Comparison of ENCODE assay signal across 10 mouse cellular contexts in the genomic region with DNA sequence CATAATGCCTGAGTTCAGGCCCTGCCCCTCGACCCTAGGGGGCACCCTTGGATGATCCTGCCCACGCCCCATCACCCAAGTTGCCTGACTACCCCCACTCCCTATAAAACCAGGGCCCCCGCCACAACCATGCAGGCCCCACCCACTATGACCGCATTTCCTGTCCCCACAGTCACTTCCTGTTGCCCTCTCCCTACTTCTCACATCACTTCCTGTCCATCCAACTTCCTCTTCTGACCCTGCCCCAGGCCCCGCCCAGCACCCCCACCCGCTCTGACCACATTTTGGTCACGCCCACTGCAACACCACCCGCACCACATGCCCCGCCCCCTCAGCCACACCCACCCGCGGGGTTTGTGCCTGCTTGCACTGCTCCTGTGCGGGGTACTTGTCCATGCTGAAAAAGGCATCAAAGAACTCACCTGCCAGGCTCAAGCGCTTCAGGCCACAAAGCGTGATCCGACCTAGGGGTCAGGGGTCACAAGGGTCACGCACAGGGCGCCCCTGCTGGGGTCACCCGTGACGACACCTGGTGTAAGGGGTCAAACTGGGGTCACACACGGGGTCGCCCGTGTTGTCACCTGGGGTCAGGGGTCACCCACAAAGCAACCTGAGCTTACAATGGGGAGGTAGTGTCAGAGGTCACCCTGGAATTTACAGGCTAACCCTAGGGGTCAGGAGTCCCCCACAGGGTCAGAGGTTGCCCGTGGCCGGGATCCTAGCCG. TPM values are rescaled to one million over a fixed set of nuclear protein-coding genes. Genes with fewer than 3 reads are reported as not detected.
DNase-seq lines count a peak whose midpoint lies in the region; ATAC-seq lines count a peak whose summit lies in the region.
"Had no signal": no experiment of that assay in that cellular context is flagged by ENCODE, and none has a peak within 500 bp of the region (broad histone marks: within the 10 kb centered on the region; RNA-seq: fewer than 3 reads in every experiment).

No protein-coding gene starts in this region.

- no peak overlapping the region for H3K27ac ChIP-seq in kidney, embryonic 15.5 days
- H3K27ac ChIP-seq: intestine, embryonic 15.5 days; midbrain, embryonic 12.5 days had no signal

- peaks cover 48% of the 10 kb centered on the region for H3K9me3 ChIP-seq in kidney, embryonic 15.5 days (replicated peaks)

- no peak overlapping the region for H3K9ac ChIP-seq in kidney, embryonic 15.5 days
- H3K9ac ChIP-seq: intestine, embryonic 15.5 days; midbrain, embryonic 12.5 days had no signal

- DNase-seq in gastrocnemius, postnatal 14 days, result peak; percentile 8
- no peak for DNase-seq in gastrocnemius, adult 18-20 months (ENCODE audit: low spot score)
- DNase-seq in spleen, adult 18-20 months, result peak; percentile 4 to 13
- DNase-seq in spleen, postnatal 36 days (ENCODE audit: low spot score in 2 of 2), result no peak
- peak; percentile 16 to 19 for DNase-seq in cerebellum, postnatal 10 days
- DNase-seq in thymus, postnatal 4 days, result peak; percentile 25
- no peak for DNase-seq in adrenal gland, postnatal 25 days

- H3K4me2 ChIP-seq in kidney, embryonic 15.5 days, result no peak overlapping the region
- H3K4me2 ChIP-seq: intestine, embryonic 15.5 days; midbrain, embryonic 12.5 days had no signal

- no peak overlapping the region for H3K4me3 ChIP-seq in kidney, embryonic 15.5 days (replicated peaks)
- H3K4me3 ChIP-seq: intestine, embryonic 15.5 days; midbrain, embryonic 12.5 days had no signal

- no peak for ATAC-seq in kidney, embryonic 15.5 days (replicated peaks; ENCODE audit: low FRiP score)
- ATAC-seq: intestine, embryonic 15.5 days had no signal

- WGBS in kidney, embryonic 15.5 days, result 91% methylated on average over 25 of the region's 25 CpGs

- intact Hi-C loops in gastrocnemius, postnatal 14 days (cut with DNase I; ENCODE audit: low total_unique reads), result no loop called here

- no peaks in the 10 kb centered on the region for H3K27me3 ChIP-seq in kidney, embryonic 15.5 days
- H3K27me3 ChIP-seq: intestine, embryonic 15.5 days; midbrain, embryonic 12.5 days had no signal

- H3K4me1 ChIP-seq in kidney, embryonic 15.5 days, result no peaks in the 10 kb centered on the region
- H3K4me1 ChIP-seq: intestine, embryonic 15.5 days; midbrain, embryonic 12.5 days had no signal

- H3K36me3 ChIP-seq in kidney, embryonic 15.5 days, result peaks cover 31% of the 10 kb centered on the region

RNA-seq across cellular contexts. Expression of gene Crlf2, which starts 7.6 kb away (rescaled TPM):
- total RNA-seq in gastrocnemius, postnatal 14 days (2021), result 1 to 10 TPM; 8.0 to 8.5 TPM
- total RNA-seq in gastrocnemius, adult 18-20 months (2021), result 1 to 10 TPM; 1.8 to 2.7 TPM
- 13.6 and 14.1 TPM in 2 replicates for polyA plus RNA-seq in kidney, embryonic 15.5 days (2015; fragmentation: Nextera tagmentation; extraction: Ambion mirVana)
- 42.8 and 45.0 TPM in 2 replicates for total RNA-seq in adrenal gland, postnatal 25 days (2021)

Comparison
In these comparisons a context has a peak if more than half of its experiments do, and no peak if none do; other contexts are left out.
1. DNase-seq: peak in gastrocnemius, postnatal 14 days (single experiment), spleen, adult 18-20 months (2 of 2), cerebellum, postnatal 10 days (2 of 2) and thymus, postnatal 4 days (single experiment); none in gastrocnemius, adult 18-20 months (single experiment), spleen, postnatal 36 days (0 of 2) and adrenal gland, postnatal 25 days (single experiment).